Mouse (Mus musculus) MEL (cell line): ENCODE results near the gene Macrod2. TPM values are rescaled to one million over a fixed set of nuclear protein-coding genes. Genes with fewer than 3 reads are reported as not detected.

Experiments
- DNase-seq: peaks from one replicate; pipeline ENCODE4 v3.0.0; 2011; ENCODE audit warnings: low read depth, low spot score
- H3K27ac ChIP-seq: 2 replicates; pipeline ENCODE4 v1.5.1; 2012; ENCODE audit warnings: low read depth, mild to moderate bottlenecking, control low read depth, low read length, moderate library complexity; ENCODE audit not compliant: control insufficient read depth
- H3K27me3 ChIP-seq, 2 experiments: fragments of 150-350 bp in 1 of 2; sonication (generic) in 1 of 2; 2 replicates each; pipeline ENCODE4 v1.6.1; 2012; ENCODE audit warnings: low read length in 2 of 2, mild to moderate bottlenecking in 2 of 2, improper control_type of control experiment in 1 of 2, moderate library complexity in 1 of 2; ENCODE audit not compliant: insufficient read depth in 2 of 2, control insufficient read depth in 1 of 2
- H3K36me3 ChIP-seq, 2 experiments: 2 replicates each; pipeline ENCODE4 v1.6.1; 2012 to 2014; ENCODE audit warnings: low read length in 2 of 2, improper control_type of control experiment in 1 of 2, inconsistent platforms in 1 of 2, mild to moderate bottlenecking in 1 of 2; ENCODE audit not compliant: insufficient read depth in 2 of 2, control insufficient read depth in 1 of 2
- H3K4me1 ChIP-seq, 2 experiments: fragments of 150-350 bp in 1 of 2; sonication (generic) in 1 of 2; 2 replicates each; pipeline ENCODE4 v1.6.1; 2012; ENCODE audit warnings: low read length in 2 of 2, improper control_type of control experiment in 1 of 2, mild to moderate bottlenecking in 1 of 2; ENCODE audit not compliant: insufficient read depth in 2 of 2, control insufficient read depth in 1 of 2
- H3K4me3 ChIP-seq, 2 experiments: fragments of 150-350 bp in 1 of 2; sonication (generic) in 1 of 2; 2 replicates each; pipeline ENCODE4 v1.5.1; 2012; ENCODE audit warnings: low read depth in 2 of 2, low read length in 2 of 2, mild to moderate bottlenecking in 2 of 2, moderate library complexity in 2 of 2, control low read depth in 1 of 2, improper control_type of control experiment in 1 of 2; ENCODE audit not compliant: control insufficient read depth in 1 of 2, insufficient read depth in 1 of 2
- H3K79me2 ChIP-seq: 2 replicates; pipeline ENCODE4 v1.6.1; 2012; ENCODE audit warnings: mild to moderate bottlenecking, low read length, moderate library complexity; ENCODE audit not compliant: control insufficient read depth, poor library complexity, insufficient read depth
- H3K9ac ChIP-seq: 2 replicates; pipeline ENCODE4 v1.6.1; 2012; ENCODE audit warnings: low read depth, mild to moderate bottlenecking, control low read depth, low read length, moderate library complexity; ENCODE audit not compliant: control insufficient read depth, poor library complexity, severe bottlenecking
- H3K9me3 ChIP-seq: fragments of 150-350 bp; sonication (generic); replicated peaks from 2 replicates; pipeline ENCODE4 v1.6.1; 2012; ENCODE audit warnings: mild to moderate bottlenecking, low read length, improper control_type of control experiment, moderate library complexity; ENCODE audit not compliant: insufficient read depth
- CTCF ChIP-seq, 3 experiments: IDR thresholded peaks in 2 of 3; conservative IDR thresholded peaks in 1 of 3; 2 replicates each; pipeline ENCODE4 v1.5.1; 2011 to 2012; ENCODE audit warnings: low read length in 3 of 3, low read depth in 2 of 3, mild to moderate bottlenecking in 2 of 3, improper control_type of control experiment in 1 of 3, inconsistent platforms in 1 of 3, mixed read lengths in 1 of 3, moderate library complexity in 1 of 3; ENCODE audit not compliant: control insufficient read depth in 1 of 3, insufficient read depth in 1 of 3, poor library complexity in 1 of 3, severe bottlenecking in 1 of 3
- E2F4 ChIP-seq: IDR thresholded peaks from 2 replicates; pipeline ENCODE4 v1.6.1; 2011; ENCODE audit warnings: low read depth, low read length, improper control_type of control experiment, borderline replicate concordance
- ELF1 ChIP-seq: IDR thresholded peaks from 2 replicates; pipeline ENCODE4 v1.6.1; 2014; ENCODE audit warnings: low read depth, mild to moderate bottlenecking, inconsistent platforms, low read length, improper control_type of control experiment, moderate library complexity
- GABPA ChIP-seq: IDR thresholded peaks from 2 replicates; pipeline ENCODE4 v1.6.1; 2012; ENCODE audit warnings: low read depth, mild to moderate bottlenecking, inconsistent platforms, low read length, improper control_type of control experiment, moderate library complexity
- HCFC1 ChIP-seq: IDR thresholded peaks from 2 replicates; pipeline ENCODE4 v1.6.1; 2012; ENCODE audit warnings: low read depth, mild to moderate bottlenecking, inconsistent platforms, low read length, improper control_type of control experiment, moderate library complexity
- MAFK ChIP-seq: IDR thresholded peaks from 2 replicates; pipeline ENCODE4 v1.6.1; 2011; ENCODE audit warnings: low read depth, mild to moderate bottlenecking, low read length, improper control_type of control experiment, borderline replicate concordance
- MAZ ChIP-seq: IDR thresholded peaks from 2 replicates; pipeline ENCODE4 v1.6.1; 2012; ENCODE audit warnings: low read depth, mild to moderate bottlenecking, inconsistent platforms, low read length, improper control_type of control experiment
- MEF2A ChIP-seq: IDR thresholded peaks from 2 replicates; pipeline ENCODE4 v1.6.1; 2014; ENCODE audit warnings: low read depth, mild to moderate bottlenecking, inconsistent platforms, low read length, improper control_type of control experiment; ENCODE audit not compliant: poor library complexity, insufficient replicate concordance, severe bottlenecking; ENCODE audit errors: extremely low read depth
- MXI1 ChIP-seq: IDR thresholded peaks from 2 replicates; pipeline ENCODE4 v1.6.1; 2011; ENCODE audit warnings: mild to moderate bottlenecking, low read depth, low read length, improper control_type of control experiment
- MYB ChIP-seq: IDR thresholded peaks from 2 replicates; pipeline ENCODE4 v1.6.1; 2011; ENCODE audit warnings: mild to moderate bottlenecking, low read depth, low read length, improper control_type of control experiment
- NRF1 ChIP-seq: IDR thresholded peaks from 2 replicates; pipeline ENCODE4 v1.6.1; 2014; ENCODE audit warnings: low read depth, mild to moderate bottlenecking, inconsistent platforms, low read length, improper control_type of control experiment, moderate library complexity; ENCODE audit not compliant: poor library complexity, insufficient read depth, severe bottlenecking
- POLR2AphosphoS2 ChIP-seq: IDR thresholded peaks from 2 replicates; pipeline ENCODE4 v1.6.1; 2011; ENCODE audit warnings: low read length, improper control_type of control experiment
- POLR2AphosphoS5 ChIP-seq: IDR thresholded peaks from 2 replicates; pipeline ENCODE4 v1.6.1; 2012; ENCODE audit warnings: low read depth, borderline replicate concordance, mild to moderate bottlenecking, inconsistent platforms, low read length, moderate library complexity, mixed read lengths
- RAD21 ChIP-seq: IDR thresholded peaks from 2 replicates; pipeline ENCODE4 v1.6.1; 2011; ENCODE audit warnings: mild to moderate bottlenecking, low read depth, low read length, improper control_type of control experiment
- SMC3 ChIP-seq: IDR thresholded peaks from 2 replicates; pipeline ENCODE4 v1.6.1; 2011; ENCODE audit warnings: low read depth, low read length, improper control_type of control experiment
- TBP ChIP-seq: IDR thresholded peaks from 2 replicates; pipeline ENCODE4 v1.8.0; 2011; ENCODE audit warnings: low read depth, low read length, improper control_type of control experiment
- TCF12 ChIP-seq: IDR thresholded peaks from 2 replicates; pipeline ENCODE4 v1.6.1; 2014; ENCODE audit warnings: low read depth, mild to moderate bottlenecking, inconsistent platforms, low read length, improper control_type of control experiment, moderate library complexity
- ZNF384 ChIP-seq: IDR thresholded peaks from 2 replicates; pipeline ENCODE4 v1.6.1; 2012; ENCODE audit warnings: low read depth, mild to moderate bottlenecking, inconsistent platforms, low read length, improper control_type of control experiment
- polyA plus RNA-seq, 2 experiments: library from polyadenylated mRNA; stranded (reverse) in 1 of 2; unstranded in 1 of 2; fragments of >175 nt in 1 of 2; fragments of >200 nt in 1 of 2; gene quantifications; 2 replicates each; pipeline versions ENCODE4 v1.2.1 to v1.2.4; 2012; ENCODE audit warnings: low replicate concordance in 2 of 2, low read depth in 1 of 2; ENCODE audit not compliant: insufficient read length in 2 of 2, insufficient read depth in 1 of 2, missing spikeins in 1 of 2
- total RNA-seq: library from RNA; depleted of rRNA; stranded (reverse); fragments of 300-350 nt; gene quantifications from 2 replicates; pipeline ENCODE4 v1.2.3, GENCODE M21; 2012

Macrod2 gene
- total and polyA plus RNA-seq, 3 experiments: not detected

DNA sequence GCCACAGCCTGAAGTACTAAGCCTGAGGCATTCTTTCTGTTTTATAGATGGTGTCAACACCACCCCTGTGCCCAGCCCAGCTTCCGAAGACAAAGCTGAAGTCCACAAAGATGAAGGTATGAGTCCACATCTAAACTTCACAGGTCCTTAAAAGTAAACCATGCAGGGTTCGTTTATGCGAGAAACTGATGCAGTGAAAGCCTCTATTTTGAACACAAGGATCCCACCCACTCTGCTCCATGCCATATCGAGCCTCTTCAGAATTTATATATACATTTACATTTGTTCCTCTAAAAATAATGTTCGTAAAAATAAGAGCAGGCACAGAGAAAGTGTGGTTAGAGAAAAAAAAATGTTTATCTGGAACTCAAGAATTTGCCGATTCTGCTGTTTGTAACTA, 1865.9 kb downstream of the Macrod2 start:
- TF ChIP-seq HCFC1 (no peak), MAFK (no peak), CTCF (IDR thresholded peaks at IDR 0.05 in 2 of 3, conservative IDR thresholded peaks at IDR 0.05 in 1 of 3; ENCODE audit: control insufficient read depth in 1 of 3, insufficient read depth in 1 of 3, low read depth in 2 of 3, low read length in 3 of 3, poor library complexity in 1 of 3, severe bottlenecking in 1 of 3) (no peak), POLR2AphosphoS5 (no peak), ZNF384 (no peak), TBP (no peak), POLR2AphosphoS2 (no peak)
- Histone ChIP-seq H3K4me3 (no peak overlapping the region), H3K27ac (no peak overlapping the region), H3K27me3 (no peaks in the 10 kb centered on the region; a peak in 1 of 4 replicates), H3K9me3 (no peaks in the 10 kb centered on the region), H3K4me1 (no peaks in the 10 kb centered on the region), H3K79me2 (no peaks in the 10 kb centered on the region), H3K9ac (no peak overlapping the region), H3K36me3 (no peaks in the 10 kb centered on the region)
- no peak for DNase-seq

GRCm38 (mm10) chr2:142264697-142265096, 1869.6 kb downstream of the Macrod2 start:
- H3K4me3 ChIP-seq: no peak overlapping the region
- no peaks in the 10 kb centered on the region for H3K79me2 ChIP-seq
- no peaks in the 10 kb centered on the region for H3K36me3 ChIP-seq
- no peak overlapping the region for H3K27ac ChIP-seq
- no peaks in the 10 kb centered on the region for H3K4me1 ChIP-seq
- no peaks in the 10 kb centered on the region; a peak in 1 of 4 replicates for H3K27me3 ChIP-seq
- no peak for TF ChIP-seq ZNF384
- TF ChIP-seq RAD21: no peak
- TF ChIP-seq MAZ: no peak
- TF ChIP-seq NRF1: no peak
- TF ChIP-seq TCF12: no peak
- no peak for TF ChIP-seq ELF1
- TF ChIP-seq GABPA: no peak
- no peak for TF ChIP-seq HCFC1
- no peak for TF ChIP-seq E2F4
- TF ChIP-seq TBP: no peak
- no peak for TF ChIP-seq MXI1
- TF ChIP-seq MYB: no peak
- TF ChIP-seq MEF2A: no peak
- TF ChIP-seq MAFK: no peak
- TF ChIP-seq SMC3: no peak
- no peak overlapping the region for H3K9ac ChIP-seq
- no peak for DNase-seq
- no peaks in the 10 kb centered on the region for H3K9me3 ChIP-seq
